Mouse (Mus musculus) cortical plate, adult 2 months (tissue): ENCODE data around the gene Eps8l2.

Source experiments
- CTCF ChIP-seq: fragments of 200-500 bp; IDR thresholded peaks from 2 replicates; pipeline ENCODE4 v1.5.1; 2011; ENCODE audit warnings: mild to moderate bottlenecking, control low read depth, low read length; ENCODE audit not compliant: insufficient read depth; ENCODE audit errors: extremely low read depth
- POLR2A ChIP-seq: fragments of 200-500 bp; IDR thresholded peaks from 2 replicates; pipeline ENCODE4 v1.6.1; 2011; ENCODE audit warnings: mild to moderate bottlenecking, low read length, control low read depth; ENCODE audit not compliant: insufficient read depth; ENCODE audit errors: extremely low read depth

- TF ChIP-seq POLR2A (no peak), CTCF (no peak)
Observed at GRCm38 (mm10) chr7:141341689-141342226, 3.1 kb downstream of the Eps8l2 start.
